Mouse (Mus musculus) spleen, postnatal 36 days (tissue): ENCODE measurements around the gene Lrp1.

Experiments
- DNase-seq, 2 experiments: peaks; one replicate each; pipeline ENCODE4 v3.0.0; 2022; ENCODE audit warnings: low spot score in 2 of 2, mixed read lengths in 1 of 2

Lrp1 gene

DNA sequence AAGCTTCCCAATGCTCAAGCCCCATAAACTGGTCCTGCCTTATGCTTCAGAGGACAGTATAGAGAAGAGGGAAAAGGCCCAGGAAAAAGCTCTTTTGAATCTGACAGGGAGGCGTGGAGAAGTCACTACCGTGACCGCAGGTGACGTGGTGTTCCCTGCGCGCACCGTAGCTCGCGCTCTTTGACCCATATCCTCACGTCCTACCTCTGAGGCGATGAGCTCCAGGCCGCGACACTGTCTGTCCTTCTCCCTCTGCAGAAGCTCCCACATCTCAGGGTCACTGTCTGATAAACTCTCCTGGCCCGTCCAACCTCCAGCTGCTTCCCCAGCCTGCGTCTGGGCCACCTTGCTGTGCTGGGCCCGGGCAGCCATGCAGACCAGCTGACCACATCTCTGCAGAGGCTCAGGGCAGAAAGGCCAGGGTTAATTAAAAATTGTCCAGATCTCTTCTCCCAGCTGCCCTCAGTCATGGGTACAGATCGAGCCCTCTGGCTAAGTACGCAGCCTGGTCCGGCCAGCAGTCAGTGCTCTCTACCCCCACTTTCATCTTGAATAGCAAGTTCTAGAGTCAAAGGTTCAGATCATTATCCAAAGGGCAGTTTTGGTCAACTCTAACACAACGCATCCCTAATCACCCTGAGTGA lies 100.1 kb downstream of the Lrp1 start:
- DNase-seq = no peak

DNA sequence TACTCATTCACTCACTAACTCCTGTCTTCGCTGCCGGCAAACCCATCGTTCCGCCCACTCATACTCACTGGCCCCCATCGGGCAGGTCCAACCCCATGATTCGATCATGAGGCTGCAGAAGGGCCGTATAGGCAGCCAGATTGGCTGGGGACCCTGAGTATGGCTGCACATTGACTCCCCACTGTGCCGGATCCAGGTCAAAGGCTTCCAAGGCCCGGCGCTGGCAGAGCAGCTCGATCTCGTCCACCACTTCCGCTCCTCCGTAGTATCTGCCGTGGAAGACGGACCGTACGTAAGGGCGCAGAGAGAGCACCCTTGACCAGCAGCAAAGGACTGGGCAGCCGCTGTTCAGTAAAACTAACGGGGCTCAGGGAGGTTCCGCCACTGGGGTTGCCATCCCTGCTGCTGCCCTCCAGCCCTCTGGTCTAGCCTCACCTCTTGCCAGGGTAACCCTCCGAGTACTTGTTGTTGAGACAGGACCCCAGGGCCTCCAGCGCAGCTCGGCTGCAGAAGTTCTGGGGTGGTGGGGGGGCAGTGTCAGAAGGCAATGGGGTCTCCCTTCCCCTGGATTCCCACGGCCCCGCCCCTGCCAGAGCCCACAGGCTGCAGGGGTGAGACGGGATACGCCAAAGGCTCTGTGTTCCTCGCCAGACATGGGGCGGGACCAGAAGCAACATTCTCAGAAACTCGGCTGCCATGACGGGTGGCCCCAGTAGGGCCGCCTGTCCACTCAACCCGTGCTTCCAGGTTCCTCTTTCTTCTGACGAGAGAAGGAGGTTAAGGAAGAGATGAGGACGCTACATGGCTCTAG lies 100.8 kb downstream of the Lrp1 start:
- DNase-seq = no peak

DNA sequence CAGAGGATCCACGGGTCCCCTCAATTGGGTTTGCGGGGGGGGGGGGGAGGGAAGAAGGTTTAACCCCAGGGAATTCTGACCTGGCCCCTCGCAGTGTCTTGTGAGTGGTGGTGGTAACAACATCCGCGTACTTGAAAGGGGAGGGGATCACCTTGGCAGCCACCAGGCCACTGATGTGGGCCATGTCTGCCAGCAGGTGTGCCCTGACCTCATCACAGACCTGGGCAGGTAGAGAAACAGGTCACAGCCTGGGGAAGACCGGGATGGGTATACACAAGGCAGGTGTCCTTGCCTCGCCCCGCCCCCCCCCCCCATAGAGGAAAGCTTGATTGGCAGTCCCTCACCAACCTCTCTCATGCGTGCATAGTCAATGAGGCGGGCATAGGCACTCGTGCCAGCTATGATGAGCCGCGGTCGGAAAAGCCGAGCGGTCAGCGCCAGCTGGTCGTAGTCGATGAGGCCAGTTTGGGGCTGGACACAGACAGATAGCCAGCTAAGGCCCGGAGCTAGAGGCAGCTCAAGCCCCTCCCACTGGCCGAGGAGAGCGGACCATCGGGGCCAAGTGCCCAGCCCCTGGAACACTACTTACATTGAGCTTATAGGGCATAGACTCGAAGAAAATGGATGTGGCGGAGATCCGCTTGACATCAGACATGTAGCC lies 101.8 kb downstream of the Lrp1 start:
- no peak for DNase-seq

DNA sequence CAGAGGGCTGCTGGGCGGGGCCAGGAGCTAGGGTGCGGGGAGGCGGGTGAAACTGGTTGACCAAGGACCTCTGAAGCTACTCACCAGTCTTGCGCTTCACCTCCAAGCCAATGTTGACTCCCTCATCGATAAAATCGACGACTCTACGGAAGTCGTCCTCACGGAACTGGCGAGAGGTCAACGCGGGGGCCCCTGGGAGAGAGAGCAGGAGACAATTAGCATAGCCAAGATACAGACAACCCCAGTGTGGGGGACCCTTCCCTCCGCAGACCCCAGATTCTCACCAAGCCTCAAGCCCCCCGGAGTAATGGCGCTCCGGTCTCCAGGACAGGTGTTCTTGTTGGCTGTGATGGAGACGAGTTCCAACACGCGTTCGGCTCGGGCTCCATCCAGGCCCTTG lies 103.0 kb downstream of the Lrp1 start:
- DNase-seq = no peak

DNA sequence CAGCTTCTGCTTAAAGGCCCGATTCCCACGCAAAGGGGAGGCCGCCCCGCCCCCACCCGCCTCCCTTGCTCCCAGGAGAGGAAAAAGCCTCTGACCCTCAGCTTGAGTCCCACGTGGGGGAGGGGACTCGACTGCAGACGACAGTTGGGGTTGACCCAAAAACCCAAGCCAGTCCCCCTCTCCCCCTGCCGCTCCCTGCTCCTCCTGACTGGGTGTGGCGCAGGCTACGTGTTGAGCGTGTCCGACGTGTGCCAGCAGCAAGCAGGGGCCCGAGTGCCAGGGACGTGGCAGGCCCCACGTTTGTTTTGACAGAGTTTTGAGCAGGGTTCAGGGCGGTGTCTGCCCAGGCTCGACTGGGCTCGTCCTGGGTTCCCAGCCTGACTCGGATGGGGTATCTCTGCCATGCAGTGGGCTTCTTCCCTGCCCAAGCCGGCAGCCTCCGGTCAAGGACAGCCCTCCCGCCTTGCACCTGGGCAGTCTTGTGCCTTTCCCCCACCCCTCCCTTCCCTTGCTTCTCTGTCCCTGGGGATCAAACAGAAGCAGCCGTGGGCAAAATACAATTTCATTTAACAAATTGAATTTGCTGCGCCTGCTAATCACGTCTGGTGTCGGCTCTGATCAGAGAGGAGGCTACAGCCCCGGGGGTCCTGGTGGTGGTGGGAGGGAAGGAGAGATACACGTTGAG lies 104.2 kb downstream of the Lrp1 start:
- DNase-seq = no peak

DNA sequence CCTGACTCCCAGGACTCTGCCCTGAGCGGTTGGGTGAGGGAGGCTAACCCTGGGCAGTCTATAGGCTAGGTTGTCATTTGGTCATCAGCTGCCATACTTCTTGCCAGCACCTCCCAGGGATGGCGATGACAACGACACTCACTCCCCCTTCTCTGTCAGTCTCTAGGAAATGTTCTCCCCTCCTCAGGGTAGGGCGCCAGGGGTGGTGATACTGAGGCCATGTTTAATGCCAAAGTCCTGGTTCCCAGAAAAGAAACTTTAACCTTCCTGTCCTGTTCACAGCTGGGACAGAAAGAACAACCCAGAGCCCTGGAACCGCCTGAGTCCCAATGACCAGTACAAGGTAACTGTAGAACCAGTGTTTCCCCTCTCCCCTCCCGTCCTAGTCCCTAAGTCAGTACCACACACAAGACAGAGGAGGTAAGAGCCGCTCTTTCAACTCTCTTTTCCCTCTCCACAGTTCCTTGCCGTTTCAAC lies 104.9 kb downstream of the Lrp1 start:
- DNase-seq = no peak

DNA sequence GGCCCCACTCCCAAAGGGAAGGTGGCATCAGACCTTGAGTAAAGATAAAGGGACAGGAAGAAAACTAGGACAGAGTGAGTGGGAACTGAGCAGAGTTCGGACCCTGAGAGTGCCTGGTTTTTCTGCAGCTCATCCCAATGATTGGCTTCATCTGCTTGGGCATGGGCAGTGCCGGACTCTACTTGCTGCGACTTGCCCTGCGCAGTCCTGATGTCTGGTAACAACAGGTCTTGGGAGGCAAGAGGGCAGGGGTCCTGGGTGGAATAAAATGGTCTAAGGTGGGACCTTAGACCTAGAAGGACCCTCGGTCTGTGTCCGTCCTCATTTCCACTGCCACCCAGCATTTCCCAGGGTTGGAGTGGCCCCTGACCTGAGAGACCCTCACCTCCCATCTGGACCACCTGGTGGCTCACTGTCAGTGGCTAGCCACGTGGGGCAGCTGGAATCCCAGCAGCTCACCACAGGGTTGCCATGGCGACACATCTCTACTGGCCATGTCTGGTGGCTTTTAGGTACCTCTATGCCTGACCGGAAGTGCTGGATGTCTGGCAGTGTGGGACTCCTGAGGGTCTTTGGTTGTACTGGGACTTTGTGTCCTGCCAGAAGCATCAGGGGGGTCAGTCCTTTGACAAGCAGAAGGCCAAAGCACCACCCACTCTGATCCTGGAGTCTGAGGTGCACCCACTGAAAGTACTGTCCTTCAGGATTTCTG lies 105.5 kb downstream of the Lrp1 start:
- no peak for DNase-seq

DNA sequence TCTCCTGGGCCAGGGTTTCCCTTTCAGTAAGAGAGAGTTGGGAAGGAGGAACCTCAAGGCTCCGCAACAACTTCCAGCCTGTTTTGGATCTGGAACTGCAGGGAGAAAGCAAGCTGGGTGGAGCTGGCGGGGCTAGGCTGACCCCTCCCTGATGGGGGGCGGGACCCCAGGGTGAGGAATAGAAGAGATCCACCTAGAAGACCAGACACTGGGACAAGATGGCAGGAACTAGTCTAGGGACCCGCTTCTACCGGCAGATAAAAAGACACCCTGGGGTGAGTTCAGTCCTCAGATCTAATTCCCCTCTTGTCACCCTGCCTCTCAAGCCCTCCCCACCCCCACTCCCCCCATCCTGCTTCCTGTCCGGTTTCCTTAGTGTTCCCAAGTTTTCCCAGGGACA lies 106.2 kb downstream of the Lrp1 start, which contains the start of gene Ndufa4l2:
Gene Ndufa4l2 (plus strand): TSS at position 204 of the 400 bp plus-strand sequence.
- DNase-seq = no peak

DNA sequence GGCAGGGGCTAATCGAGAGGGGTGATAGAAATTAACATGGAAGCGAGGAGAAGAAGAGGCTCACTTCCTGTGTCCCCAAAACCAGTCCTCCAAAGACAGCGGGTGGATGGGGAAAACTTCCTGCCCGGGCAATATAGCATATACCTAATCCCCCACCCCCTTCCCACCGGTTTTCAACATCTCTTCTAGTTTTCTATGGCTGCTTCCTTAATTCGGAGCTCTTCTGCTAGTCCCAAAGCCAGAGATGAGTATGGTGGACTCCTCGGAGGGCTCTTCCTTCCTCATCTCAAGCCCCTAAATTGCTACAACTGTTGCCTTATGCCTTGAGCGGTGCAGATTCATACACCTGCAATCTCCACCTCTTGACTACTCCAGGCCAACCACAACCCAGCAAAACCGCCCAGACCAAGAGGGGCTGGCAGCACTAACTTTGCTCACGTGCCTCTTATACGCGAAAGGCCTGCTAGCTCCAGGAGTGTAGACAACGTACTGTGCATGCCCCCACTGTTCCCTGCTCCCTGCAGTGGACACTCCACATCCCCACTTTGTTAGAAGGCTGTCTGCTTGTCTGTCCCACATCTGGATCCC lies 106.7 kb downstream of the Lrp1 start:
- no peak for DNase-seq

DNA sequence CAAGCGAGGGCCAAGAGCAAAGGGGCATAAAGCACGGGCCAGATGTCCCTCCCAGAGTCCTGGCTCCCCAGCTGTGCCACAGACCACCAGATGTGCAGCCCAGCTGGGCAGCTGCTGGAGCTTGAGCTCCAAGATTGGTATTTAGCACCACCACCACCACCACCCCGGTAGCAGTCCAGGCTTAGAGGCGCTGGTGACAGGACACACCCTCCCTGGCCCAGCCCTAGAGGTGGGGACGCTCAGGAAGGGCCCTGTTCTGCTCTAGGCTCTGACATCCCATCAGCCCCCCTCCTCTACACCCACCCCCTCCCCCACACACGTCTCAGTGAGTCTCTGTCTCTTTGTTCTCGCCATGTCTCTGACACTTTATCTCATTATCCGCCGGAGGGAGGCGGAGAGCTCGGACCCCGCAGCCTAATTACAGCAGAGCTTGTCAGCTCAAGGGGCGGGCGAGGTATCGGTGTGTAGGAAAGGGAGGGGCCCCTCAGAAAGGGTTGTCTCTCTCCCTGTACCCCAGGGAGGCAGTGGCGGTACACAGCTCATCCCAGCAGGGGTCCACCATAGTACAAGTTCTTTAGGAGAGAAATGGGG lies 107.4 kb downstream of the Lrp1 start:
- DNase-seq = no peak

DNA sequence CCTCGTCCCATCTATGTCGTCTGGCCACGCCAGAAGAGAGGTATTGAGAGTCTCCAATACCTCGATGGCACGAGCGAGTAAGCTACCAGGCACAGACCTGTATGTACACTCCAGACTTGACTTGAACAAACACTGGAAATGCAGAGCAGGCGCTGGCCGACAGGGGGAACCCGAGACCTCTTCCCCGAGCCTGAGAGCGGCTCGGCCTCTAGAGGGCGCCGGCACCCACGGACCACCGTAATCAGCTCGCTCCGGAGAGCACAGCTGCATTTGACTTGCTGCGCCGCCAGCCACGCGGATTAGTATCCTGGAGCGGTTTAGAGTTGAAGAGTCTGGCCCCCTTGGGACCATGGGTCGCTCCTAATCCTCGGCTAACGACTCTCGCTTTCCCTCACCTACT lies 108.1 kb downstream of the Lrp1 start:
- DNase-seq = peak; percentile 85 to 88

DNA sequence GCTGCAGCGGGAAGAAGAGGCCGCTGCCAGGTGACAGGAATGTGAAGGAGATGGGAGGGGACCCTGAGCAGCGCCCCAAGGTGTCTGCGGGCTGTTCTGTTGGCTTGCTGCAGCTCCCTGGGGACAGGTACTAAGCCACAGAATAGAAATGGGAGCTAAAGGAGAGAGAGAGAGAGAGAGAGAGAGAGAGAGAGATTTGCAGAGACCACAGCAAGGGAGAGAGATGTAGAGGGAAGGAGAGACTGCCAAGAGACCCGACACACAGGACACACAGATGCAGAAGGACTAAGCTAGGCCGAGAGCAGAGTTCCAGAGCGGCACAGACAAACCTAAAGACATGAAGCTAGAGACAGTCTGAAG lies 108.7 kb downstream of the Lrp1 start:
- no peak for DNase-seq

DNA sequence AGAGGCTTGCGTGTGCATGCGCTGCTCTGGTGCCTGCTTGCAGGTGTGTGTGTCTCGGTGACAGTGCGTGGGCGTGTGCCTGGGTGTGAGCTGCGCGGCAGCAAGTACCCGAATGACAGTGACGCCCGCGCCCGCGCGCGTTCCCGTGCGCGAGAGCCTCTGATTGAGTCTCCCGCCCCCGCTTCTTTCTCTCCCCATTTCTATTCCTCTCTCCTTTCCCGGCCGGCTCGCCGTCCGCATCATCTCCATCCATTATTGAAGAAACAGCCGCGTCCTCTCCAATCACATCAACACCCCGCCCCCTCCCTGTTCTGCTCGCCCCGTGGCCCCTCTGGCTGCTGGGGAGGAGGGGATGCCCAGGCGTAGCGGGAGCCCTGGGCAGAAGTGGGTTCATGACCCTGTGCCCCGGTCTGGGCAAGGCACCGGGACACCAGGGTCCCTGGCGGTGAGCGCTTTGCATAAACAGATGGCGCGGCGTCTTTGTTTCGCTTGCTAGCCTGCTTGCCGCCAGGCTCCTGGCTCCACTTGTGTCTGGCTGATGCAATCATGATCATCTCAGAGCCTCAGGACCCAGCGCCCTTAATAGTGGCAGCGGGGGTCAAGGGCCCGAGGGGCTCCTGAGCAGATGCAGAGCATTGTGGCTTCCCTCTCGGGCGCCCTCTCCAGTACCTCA lies 109.2 kb downstream of the Lrp1 start:
- peak; percentile 54 to 58 for DNase-seq

DNA sequence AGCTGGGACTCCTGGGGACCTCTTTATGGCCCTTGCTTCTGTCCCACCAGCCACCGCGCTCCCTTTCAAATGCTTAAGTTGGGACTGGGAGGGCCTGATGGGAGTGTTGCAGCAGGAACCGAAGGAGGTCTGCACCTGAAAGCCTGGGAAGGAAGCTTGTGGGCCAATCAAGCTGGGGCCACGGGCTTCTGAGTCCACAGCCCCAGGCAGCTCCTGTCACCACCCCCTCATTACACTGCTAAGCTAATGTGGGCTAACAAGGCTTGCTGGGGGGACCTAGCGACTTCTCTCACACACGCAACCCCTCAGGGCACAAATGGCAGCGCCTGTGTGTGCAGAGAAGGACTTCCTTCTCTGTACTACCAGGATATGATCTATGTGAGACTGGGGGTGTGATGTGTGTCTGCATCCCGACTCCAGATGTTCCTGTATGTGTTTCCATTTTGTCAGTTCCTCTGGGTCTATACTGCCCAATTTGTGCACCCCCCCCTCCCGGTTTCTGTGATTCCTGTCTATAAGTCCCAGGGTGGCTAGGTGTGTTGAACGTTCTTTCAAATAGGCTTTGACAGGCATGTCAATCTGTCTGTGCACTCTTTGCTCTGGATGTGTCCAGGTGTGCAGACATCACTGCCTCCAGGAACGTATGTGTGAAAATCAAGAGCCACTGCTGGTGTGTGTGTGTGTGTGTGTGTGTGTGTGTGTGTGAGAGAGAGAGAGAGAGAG lies 109.9 kb downstream of the Lrp1 start:
- no peak for DNase-seq

DNA sequence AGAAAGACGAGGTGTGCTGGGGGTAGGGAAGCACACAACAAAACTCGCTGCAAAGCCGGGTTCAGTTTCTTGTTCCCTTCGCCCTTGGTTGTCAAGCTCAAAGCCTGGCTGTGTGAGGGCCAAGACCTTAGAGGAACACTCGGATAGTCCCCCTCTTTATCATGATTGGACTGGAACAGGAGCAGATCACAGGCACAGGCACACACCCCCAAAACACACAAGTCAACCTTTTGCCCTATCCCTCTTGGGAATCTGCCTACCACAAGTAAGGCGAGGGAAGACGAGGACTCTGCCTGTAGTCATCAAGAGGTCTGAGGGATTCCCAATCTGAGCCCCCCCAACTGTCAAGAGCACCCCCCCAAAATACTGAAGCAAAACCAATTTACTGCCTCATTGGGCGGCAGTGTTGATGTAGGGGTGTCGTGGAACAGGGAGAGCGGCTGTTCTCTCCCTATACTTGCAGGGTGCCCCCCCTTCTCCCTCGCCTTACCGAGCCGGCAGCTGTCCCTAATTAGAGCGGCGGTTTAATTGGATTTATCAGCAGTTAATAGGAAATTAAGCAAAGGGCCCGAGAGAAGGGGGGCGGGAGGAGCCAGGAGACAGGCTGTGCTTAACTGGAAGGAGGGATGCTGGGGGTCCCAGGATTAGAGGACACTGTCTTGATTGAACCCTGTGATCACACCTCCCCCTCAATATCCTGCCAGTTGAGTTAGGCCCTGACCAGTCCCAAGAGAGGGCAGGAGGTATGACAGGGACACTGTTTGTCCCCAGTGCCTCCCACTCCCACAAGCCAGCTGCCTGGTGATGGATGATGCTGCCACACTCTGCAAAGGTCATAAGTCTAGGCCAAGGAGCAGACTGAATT lies 110.9 kb downstream of the Lrp1 start:
- no peak for DNase-seq

DNA sequence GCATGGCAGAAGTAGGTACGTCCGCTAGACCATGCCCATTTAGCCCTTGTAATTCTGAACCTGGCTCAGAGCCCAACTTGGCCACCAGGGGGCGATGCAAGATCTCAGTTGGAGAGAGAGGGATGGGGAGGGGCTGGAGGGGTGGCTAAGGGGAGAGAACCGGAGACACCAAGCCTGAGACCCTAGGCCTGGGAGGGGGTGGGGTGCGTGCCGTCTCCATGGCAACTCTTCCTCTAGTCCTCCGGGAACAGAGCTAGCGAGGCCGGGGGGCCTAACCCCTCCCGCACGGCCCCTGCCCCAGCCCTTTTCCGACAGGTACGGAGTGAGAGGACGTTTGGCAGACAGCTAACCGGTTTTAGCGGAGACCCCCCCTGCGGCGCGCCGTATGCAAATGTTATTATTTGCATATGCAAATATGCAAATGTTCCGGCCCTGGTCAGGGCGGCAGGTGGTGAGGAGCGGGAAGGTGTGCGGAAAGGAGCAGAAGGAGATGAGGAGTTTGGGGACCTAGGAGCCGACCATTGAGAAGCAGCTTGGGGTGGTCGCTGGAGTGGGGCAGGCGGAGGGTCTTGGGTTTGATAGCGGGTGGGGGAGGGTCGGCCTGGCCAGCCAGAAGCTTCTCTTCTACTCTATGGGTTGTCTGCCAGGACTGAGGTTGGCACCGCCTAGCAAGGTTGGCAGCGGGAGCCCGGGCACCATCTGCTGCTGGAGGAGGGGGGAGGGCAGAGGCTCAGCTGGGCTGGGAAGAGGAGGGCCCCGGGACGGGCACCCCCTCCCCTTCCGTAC lies 111.7 kb downstream of the Lrp1 start:
- DNase-seq = peak; percentile 75 to 81

DNA sequence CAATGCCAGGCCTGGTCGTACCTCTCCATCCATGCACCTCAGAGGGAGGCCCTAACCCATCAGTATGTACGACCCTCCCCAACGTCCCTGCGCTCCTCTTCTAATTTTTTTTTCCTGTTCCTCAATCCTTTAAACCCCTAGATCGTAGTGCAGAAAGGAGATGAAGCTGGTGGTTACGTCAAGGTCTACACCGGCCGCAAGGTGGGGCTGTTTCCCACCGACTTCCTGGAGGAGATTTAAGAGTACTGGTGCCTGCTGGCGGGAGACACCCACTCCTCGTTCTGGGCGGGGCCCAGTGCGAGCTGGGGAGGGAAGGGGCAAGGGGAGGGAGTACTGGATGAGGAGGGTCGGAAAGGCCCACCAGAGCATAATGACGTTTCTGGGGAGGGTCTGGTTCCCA lies 112.7 kb downstream of the Lrp1 start:
- peak; percentile 66 to 74 for DNase-seq
